Mouse (Mus musculus): ENCODE data around the gene Ddx18.

Gene Ddx18

DNA sequence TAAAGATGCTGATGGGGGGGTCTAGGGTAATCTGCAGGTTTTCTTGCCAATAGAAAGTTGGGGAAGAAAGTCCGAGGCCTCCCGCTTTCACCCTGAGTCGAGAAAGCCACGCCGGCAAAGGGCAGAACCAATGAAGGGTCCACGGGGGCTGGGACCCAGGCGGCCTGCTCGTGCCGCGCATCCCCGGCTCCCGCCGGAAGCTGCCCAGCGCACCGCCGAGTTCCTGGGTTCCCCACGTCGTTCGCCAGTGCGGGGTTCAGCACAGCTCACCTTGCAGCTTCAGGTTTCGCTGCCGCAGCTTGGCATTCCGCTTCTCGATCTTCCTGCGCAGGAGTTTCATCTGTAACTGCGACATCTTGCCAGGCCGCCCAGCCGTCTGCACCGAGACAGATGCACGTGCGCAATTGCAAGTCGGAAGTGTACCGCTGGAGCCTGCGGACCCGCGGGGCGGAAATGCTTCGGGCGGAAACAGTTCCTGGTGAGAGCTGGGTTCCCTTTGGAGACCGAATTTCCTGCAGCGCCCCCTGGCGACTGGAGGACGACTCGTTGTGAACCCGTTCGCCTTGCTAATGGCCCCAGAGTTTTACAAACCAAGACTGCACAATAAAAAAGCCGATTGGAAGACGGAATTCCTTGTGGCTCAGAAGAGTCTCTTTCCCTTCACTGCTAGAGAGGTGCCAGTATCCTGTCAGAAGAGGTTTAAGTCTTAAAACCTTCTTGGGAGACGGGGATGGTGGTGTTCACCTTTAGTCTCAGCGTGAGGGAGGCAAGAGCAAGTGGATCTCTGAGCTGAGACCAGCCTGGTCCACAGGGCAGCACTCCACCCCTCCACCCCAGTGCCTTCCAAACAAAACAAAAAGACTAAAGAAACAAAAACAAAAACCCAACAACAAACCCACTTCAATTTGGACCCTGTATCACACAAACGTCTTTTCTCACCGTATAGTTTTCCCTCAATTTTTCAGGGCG, at the start of gene Ddx18:
Gene Ddx18 (minus strand): TSS at position 469 of the 969 bp plus-strand sequence.
- DNase-seq (ENCODE audit: low spot score) = peak; percentile 89

- no peak for DNase-seq (ENCODE audit: low spot score)
Observed at GRCm38 (mm10) chr1:121608000-121608399, 40.2 kb upstream of the Ddx18 start.

DNA sequence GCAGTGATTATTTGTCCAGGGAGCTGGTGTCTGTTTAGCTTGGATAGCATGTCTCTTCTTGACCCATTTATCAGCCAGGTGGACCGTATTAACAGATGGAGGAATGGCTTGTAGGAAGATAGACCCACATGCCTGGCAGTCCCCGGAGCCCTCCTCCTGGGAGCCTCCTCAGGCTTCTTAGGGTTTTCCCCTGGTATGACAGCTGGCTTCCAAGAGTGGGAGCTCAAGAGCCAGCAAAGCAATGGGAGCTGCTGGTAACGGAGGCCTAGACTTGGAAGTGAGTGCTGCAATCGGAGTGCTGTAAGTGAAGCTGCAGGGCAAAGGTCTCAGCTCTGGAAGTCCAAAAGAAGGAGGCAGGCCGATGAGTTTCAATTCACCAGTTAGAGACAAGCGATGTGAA, 37.3 kb upstream of the Ddx18 start:
- peak; percentile 21 for DNase-seq (ENCODE audit: low spot score)

GRCm38 (mm10) chr1:121601893-121602292, 34.1 kb upstream of the Ddx18 start:
- no peak for DNase-seq (ENCODE audit: low spot score)

GRCm38 (mm10) chr1:121601084-121601483, 33.3 kb upstream of the Ddx18 start:
- no peak for DNase-seq (ENCODE audit: low spot score)

DNA sequence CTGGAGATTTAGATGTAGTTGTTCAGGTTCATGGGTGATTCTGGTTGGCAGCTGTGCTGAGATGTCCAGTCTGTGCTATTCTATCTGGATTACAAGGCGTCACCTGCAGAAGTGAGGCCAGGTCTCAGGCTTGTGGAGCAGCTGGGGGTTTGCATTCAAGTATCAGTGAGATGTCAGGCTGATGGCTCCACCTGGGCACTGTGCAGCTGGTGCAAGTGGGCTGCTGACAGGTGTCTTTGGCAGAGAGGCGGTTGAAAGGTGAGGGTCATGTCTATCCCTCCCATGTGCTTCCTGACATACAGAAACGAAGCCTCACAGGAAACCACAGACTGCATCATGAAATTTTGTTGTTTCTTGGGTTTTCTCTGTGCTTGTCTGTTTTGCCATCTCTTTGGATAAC, 30.6 kb upstream of the Ddx18 start:
- no peak for DNase-seq (ENCODE audit: low spot score)

GRCm38 (mm10) chr1:121596951-121597625, 29.3 kb upstream of the Ddx18 start:
- DNase-seq (ENCODE audit: low spot score) = no peak

DNA sequence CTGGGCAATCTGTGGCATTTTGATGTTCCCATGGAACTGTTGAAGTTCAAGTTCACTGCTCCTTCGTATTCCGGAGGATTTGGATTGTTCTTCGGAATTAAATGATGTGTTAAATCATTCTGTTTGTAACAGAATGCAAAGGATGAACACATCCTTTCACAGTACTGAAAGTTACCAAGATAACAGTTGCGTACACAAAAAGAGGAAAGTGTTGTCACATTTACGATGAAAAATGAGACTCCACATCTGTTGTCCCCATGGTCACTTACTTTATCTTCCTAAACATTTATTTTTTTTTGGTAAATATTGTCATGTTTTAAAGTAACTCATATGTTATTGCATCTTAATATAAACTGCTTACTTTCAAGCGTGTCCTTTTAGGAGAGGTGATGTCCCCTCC, 17.0 kb upstream of the Ddx18 start:
- DNase-seq (ENCODE audit: low spot score) = no peak

- no peak for DNase-seq (ENCODE audit: low spot score)
Observed at GRCm38 (mm10) chr1:121581133-121581855, 13.5 kb upstream of the Ddx18 start.

GRCm38 (mm10) chr1:121577491-121577890, 9.7 kb upstream of the Ddx18 start:
- no peak for DNase-seq (ENCODE audit: low spot score)

DNA sequence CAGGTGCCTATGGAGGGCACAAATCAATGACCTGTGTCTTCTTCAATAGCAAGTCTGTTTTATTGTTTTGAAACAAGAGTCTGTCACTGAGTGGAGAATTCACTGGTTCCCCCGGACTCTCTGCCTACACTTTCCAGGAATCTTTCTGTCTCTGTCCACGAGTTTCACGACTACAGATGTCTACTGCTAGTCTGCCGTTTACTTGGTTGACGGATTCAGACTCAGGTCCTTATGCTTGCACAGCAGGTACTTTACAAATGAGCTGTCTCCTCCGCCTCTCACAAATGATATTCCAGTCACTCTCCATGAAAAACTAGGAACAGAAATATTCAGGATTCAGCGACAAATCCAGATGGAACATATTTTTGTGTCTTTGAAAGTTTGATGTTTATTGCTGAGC, 2.7 kb upstream of the Ddx18 start:
- DNase-seq (ENCODE audit: low spot score) = no peak

GRCm38 (mm10) chr1:121557861-121558260, 9.9 kb downstream of the Ddx18 start:
- no peak for DNase-seq (ENCODE audit: low spot score)

- DNase-seq (ENCODE audit: low spot score) = no peak
Observed at GRCm38 (mm10) chr1:121551457-121551835, 16.3 kb downstream of the Ddx18 start.

DNA sequence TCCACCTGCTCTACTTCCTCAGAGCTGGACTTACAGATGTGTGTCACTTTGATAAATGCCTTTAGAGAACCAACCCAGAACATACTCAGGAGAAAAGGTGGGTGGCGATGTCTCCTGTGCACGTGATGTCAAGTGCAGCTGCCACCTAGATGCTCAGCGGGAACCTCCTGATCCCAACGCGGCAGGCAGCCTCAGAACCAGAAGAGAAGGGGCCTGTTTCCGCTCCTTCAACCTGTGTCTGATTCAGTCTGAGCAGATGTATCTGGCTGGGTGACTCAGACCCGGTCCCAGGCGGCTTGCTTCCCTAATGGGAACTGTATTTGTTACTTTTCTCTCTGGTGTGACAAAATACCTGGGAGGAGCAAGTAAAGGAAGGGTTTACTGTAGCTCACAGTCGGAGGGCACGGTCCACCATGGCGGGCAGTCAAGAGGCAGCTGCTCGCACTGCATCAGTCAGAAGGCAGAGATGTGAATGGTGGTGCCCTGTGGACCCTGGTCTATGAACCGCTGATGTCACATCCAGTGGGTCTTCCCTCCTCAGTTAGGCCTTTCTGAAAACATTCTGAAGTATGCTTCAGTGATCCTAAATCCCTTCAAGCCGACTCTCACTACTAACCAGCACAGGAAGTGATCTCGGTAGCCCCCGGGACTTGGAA, 16.9 kb downstream of the Ddx18 start:
- DNase-seq (ENCODE audit: low spot score) = no peak

- DNase-seq (ENCODE audit: low spot score) = no peak
Observed at GRCm38 (mm10) chr1:121549456-121549855, 18.3 kb downstream of the Ddx18 start.

GRCm38 (mm10) chr1:121548667-121549066, 19.1 kb downstream of the Ddx18 start:
- DNase-seq (ENCODE audit: low spot score) = no peak

DNA sequence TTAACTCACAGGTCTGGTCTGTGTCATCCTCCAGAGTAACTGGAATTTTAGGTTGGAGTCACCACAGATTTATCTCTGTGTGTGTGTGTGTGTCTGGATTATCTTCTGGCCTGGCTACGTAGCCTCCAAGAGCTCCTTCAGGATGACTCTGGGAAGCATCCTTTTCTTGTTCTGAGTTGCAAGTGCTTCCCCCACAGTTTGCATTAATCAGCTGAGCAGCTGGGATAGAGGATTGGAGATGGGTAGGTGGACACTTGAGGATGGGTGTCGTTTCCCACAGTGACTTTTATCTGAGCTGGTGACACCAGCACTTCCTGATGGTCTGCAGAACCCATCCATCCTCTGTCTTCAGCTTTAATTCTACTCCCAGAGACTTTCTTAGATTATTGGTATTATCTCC, 20.9 kb downstream of the Ddx18 start:
- DNase-seq (ENCODE audit: low spot score) = no peak

DNA sequence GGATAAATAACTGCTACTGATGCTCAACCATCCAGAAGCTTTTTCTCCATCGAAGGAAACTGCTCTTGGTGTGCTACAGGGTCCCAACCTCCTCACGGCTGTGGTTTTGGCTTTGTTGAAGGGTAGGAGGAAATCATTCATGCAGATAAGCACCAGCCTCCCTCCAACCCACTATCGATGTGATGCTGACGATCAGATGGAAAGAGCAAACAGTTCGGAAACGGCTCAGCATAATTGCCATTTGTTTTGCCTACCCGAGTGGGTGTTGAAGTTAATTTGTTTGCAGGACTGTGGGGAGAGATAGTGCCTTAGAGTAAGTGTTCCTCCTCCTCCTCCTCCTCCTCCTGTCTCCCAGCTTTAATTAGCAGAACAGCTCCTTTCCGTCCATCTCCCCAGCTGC, 27.4 kb downstream of the Ddx18 start:
- DNase-seq (ENCODE audit: low spot score) = no peak

- no peak for DNase-seq (ENCODE audit: low spot score)
Observed at GRCm38 (mm10) chr1:121531439-121531838, 36.4 kb downstream of the Ddx18 start.

DNA sequence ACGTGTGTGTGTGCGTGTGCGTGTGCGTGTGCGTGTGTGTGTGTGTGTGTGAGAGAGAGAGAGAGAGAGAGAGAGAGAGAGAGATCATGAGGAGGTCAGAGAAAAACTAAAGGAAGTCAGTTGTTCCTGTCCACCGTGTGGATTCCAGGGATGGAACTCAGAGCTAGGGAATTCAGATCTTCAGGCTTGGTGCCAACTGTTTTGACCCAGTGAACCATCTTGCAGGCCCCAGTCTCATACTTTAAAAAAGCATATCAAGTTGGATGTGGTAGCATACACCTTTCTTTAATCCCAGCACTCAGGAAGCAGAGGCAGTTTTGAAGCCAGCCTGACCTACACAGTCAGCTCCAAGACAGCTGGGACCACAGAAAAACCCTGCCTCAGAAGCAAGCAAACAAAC, 38.5 kb downstream of the Ddx18 start:
- DNase-seq (ENCODE audit: low spot score) = no peak

DNA sequence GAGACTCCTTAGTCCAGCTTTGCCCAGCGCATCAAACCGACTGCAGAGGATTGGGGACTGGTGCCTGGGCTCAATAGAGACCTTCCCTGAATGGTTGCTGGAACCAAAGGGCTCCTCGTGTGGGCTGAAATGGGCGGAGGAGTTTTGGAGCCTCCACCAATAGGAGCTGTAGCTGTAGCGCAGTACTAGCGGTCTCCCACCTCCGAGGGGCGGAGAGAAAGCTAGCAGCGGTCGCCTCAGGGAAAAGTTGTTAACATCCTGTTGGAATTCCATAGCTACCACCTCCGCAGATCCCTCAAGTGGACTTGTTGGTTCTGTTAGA, 39.4 kb downstream of the Ddx18 start, which contains the start of gene Htr5b:
Gene Htr5b (minus strand): TSS at position 67 of the 322 bp plus-strand sequence.
- no peak for DNase-seq (ENCODE audit: low spot score)
